Mouse (Mus musculus): ENCODE results near the gene Cpeb4.

- TF ChIP-seq CTCF (IDR thresholded peaks at IDR 0.05), result no peak
- no peak for TF ChIP-seq EP300 (IDR thresholded peaks at IDR 0.05)
These were observed 33.4 kb upstream of the Cpeb4 start for GRCm38 (mm10) chr11:31838442-31839083.
